Mouse (Mus musculus) cerebellum, postnatal 25 days (tissue): Measurements from ENCODE around the gene Apoa2.
A peak's percentile ranks its signal among the peaks of the same experiment; 100 is the strongest.

ENCODE experiments used
- DNase-seq, 2 experiments: peaks; one replicate each; pipeline ENCODE4 v3.0.0; 2021; ENCODE audit warnings: mixed read lengths in 2 of 2

The Apoa2 gene

DNA sequence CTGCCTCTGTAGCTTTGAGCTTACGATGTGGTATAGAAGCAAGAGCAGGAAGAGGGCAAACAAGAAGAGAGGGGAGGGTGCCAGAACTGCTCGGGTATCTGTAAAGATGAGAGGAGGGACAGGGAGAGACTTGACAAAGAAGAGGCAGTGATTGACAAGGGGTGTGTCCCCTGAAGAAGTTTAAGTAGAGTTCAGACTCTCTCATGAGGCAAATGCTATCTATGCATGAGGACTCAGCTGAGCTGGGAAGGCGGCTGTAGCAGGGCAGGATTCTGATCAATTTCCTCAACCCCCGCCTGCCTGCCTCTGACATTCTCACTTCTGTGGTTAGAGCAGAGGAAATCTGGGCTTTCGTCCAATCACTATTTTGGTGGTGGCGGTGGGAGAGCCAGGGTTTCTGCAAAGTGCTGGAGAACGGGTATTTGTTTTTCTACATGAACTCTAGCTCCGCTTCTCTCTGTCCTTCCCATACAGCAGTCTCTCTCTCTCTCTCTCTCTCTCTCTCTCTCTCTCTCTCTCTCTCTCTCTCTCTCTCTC lies 37.8 kb downstream of the Apoa2 start:
- peak; percentile 55 to 61 for DNase-seq

DNA sequence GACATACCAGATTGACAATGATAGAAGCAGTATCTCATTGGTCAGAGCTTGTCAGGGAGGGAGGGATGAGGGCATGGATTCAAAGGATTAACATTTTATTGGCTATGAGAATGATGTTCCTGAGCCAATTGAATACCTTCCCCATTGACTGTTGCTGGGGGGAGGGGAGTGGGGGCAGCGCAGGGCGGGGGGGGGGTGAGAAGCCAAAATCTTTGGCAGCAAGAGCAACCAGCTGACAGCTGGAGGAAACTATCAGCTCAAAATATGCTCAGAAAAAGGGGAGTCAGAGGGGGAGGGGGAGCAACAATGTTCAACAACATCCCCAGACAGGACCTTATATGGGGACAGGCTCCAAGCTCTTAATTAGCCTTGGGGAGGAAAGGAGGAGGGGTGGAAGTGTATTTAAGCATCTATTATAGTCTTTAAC lies 38.3 kb downstream of the Apoa2 start:
- DNase-seq = no peak

DNA sequence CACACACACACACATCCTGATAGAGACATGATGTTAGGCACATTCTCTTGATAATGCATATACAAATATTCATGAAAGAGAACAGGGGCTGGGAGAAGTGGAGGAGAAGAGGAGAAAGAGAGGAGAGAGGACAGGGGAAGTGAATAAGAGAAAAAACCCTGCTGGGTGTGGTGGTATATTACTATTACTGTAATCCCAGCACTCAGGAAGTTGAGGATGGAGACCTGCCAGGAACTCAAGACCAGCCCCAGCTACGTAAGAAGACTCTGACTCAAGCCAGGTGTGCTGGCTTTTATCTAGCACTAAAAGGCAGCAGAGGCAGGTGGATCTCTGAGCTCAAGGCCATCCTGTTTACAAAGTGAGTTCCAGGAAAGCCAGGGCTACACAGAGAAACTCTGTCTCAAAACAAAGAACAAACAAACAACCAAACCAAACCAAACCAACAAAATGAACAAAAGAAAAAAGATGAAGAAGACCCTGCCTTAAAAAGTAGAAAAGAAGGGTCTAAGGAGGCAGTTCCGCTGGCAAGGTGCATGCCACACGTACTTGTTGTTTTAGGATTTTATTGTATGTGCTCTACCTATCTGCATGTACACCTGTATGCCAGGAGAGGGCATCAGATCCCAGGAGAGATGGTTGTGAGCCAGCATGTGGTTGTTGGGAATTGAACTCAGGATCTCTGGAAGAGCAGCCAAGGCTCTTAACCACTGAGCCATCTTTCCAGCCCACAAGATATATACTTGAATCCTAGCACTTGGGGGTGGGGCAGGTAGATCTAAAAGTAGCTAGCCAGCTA lies 39.0 kb downstream of the Apoa2 start:
- no peak for DNase-seq

DNA sequence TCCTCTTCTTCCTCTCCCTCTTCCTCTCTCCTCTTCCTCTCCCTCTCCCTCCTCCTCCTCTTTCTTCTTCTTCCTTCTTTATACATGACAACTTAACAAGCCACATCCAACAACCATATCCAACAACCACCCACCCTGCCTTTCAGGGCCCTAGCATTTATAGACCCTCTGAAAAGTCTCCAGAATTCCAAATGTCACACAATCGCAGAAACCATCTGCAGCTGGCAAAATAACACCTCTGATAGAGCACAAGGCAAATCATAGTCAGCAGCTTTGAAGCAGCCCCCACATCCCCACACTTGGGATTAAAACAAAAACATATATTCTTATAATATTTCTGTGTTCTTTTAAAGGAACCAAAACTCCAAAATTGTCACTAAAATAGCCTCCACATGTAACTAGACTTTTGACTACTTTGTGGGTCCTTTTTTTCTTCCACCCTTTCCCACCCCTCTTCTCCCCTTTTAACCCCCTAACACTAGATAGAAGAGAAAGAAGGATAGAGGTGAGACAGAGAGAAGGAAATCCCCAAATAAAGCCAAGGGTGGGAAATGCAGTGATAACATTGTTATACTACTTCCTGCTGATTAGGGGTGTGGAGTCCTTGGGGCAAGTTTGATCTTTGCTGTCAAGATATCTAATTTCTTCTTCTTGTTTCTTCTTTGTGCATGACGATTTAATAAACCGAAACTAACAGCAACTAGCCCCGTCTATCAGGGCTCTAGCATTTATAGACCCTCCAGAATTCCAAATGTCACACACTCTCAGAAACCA lies 41.3 kb downstream of the Apoa2 start:
- no peak for DNase-seq

DNA sequence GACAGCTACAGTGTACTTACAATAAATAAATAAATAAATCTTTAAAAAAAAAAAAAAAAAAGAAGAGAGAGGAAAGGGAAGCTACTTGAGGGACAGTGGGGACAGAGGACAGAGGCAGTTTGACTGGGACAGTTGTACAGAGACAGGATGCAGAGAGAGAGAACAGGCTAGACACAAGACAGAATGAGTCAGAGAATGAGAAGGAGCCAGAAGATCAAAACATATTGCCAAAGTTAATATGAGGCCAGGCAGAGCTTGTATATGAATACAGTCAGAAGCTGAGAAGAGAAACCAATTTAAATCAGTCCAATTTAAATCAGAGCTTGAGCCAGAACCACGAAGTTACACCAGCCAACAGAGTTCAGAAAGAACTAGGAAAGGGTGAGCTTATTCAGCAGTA lies 43.5 kb downstream of the Apoa2 start:
- DNase-seq = no peak

DNA sequence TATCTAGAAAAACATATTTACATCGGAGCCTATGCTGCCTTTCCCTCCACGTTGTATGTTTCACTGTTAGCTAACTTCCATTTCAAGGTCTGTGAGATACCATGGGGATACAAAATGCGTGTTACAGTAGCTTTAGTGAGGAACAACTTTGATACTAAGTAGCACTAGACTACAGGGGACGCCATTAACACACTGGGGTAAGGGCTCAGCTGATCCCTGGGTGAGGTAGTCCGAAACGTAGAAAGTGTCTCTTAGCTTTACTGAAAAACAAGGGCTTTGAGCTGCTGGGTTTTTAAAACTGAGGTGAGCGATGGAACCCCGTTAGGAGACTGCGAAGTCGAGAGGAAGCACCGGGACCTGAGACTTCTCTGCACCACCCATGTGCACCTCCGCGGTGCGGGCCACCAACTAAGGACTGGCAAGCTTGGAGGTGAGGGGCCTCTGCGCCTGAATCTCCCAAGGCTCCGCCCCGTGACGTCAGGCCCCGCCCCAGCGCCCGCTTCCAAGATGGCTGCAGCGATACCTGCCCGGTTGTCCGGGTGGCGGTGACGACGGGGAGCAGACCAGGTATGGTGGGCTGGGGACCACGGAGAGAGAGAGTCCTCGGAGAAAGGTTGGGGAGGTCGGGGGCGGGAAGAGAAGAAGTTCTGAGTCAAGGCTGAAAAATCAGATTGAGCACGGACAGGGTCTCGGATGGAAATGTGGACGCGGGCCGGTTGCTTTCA lies 45.2 kb downstream of the Apoa2 start, which contains the start of gene B4galt3:
Gene B4galt3, plus strand, starts transcription at position 481 of the 725 bp plus-strand sequence.
- DNase-seq = peak; percentile 99

DNA sequence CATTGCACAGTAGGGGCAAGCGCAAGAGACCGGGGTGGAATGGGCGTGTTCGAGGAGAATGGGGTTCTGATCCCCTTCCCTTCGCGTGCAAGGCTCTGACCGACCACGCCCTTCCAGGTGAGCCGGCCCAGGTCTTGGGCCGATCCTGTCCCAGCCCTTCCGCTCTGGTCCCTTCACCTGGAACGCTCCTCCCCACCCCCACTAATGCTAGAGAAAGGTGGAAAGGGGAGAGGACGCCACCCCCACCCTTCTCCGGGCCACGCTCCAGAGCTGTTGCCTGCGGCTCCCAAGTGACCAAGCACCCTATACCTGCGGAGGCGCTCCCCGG lies 45.7 kb downstream of the Apoa2 start:
- DNase-seq = peak in 1 of 2 experiments; percentile 70

DNA sequence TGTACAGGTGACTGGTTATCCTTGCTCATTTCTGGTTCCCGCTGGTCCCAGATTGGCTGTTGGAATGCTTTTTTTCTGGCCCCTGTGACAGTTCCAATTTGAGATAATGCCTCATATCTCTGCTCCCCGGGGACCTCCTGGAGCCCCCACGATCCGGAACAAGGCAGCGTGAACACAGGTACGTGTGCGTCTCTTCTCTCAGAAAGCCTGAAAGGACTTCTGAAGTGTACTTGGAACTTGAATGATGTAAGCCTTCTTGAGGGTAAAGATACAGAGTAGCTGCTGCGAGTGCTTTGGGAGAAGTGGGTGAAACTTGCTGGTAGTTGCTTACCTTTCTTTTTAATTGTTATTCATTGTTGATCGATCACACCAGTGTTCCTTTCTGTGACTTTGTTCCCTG lies 46.3 kb downstream of the Apoa2 start:
- DNase-seq = no peak

DNA sequence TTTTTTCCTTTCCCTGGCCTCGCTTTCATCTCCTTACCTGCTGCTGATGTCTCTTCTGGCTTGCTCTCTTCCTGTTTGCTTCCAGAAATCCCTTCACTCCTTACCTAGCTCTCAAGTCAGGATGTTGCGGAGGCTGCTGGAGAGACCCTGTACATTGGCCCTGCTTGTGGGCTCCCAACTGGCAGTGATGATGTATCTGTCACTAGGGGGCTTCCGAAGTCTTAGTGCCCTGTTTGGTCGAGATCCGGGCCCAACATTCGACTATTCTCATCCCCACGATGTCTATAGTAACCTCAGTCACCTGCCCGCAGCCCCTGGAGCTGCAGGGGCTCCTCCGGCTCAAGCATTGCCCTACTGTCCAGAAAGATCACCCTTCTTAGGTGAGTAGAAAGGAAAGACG lies 46.8 kb downstream of the Apoa2 start:
- DNase-seq = no peak

DNA sequence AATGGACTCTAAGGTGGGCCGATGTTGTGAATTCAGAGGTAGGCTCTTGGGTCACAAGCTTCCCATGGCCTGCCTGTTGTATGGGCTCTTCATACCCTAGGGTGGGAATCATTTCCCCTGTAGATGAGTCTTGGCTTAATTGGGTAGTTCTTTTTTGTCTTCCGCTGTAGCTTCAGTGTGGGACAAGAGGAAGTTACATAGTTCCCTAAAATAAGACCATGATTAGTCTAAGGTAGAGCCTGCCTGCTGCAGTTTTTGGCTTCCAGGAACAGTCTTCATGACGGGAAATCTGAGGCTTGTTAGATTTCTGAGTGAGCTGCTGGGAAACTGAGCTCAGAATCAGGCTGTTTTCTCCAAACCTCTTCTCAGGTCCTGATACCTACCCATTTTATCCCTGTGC lies 47.2 kb downstream of the Apoa2 start:
- DNase-seq = no peak

DNA sequence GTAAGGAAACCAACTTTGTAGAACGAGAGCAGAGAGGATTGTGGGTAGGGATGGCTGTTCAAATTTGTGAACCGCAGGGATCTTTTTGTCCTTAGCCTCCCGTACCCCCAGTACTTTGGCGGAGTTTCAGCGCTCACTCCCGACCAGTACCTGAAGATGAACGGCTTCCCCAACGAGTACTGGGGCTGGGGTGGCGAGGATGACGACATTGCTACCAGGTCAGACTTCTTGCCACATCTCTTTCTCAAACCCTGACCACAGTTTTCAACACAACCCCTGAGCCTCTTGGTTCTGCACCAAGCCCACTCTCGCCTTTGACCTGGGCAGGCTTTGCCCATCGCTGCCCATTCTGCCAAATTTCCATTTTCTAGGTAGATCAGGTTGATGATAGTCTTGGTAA lies 49.3 kb downstream of the Apoa2 start:
- no peak for DNase-seq

DNA sequence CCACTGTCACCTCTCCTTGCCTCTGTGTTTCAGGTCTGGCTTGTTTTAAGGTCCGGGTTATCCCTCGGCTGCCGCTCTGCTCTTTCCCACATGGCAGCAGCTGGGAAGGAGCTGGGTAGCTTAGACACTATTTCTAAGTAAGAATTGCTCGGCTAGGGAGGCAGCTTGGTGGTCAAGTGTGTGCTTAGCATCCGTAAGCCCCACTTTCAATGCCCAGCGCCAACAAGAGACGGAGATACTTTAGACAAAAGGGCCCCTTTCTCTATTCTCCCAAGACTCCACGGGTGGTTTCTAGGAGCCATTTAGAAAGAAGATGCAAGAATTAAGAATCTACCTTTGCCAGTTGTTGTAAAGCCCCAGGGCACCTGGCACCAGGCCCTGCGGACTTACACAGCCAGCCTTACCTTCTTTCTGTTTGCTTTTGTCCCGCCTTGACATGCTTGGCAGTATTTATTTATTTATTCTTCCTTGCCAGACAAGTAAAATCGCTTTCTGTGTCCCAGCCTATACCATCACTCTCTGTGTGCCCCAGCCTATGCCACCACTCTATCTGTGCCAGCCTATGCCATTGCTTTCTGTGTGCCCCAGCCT lies 50.4 kb downstream of the Apoa2 start:
- no peak for DNase-seq
